Mouse (Mus musculus): ENCODE results near the gene Dscam. TPM values are rescaled to one million over a fixed set of nuclear protein-coding genes. Genes with fewer than 3 reads are reported as not detected.

Dscam gene
- polyA plus RNA-seq, 1 experiment from 2014 or later, result 0.81 TPM

DNA sequence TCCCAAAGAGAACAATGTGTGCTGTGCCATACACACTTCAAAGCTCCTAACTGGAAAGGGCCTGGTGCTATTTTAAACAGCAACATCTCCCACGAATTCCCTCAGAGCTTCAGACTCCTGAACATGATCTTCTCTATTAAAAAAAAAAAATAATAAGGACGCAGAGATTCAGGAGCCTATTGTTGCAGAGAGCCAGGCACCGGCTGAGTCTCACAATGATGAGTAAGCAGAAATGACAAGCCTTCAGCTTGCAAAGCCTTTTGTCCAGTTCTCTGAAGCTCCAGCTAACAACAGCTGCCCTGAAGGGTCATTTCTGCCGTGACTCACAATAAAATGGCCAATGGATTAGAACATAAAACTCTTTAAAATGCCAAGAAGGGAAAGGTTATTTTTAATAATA is 12.3 kb downstream of the Dscam start:
- DNase-seq (ENCODE audit: low spot score), result no peak
- H3K9me3 ChIP-seq (replicated peaks; ENCODE audit: control insufficient read depth, low read length), result no peaks in the 10 kb centered on the region
- no peak overlapping the region for H3K9ac ChIP-seq (replicated peaks; ENCODE audit: low read length)
- no peak overlapping the region for H3K27ac ChIP-seq (replicated peaks; ENCODE audit: low read depth, low read length)
- no peaks in the 10 kb centered on the region for H3K36me3 ChIP-seq (replicated peaks; ENCODE audit: control insufficient read depth, insufficient read depth, low read depth, low read length)
- WGBS, result 63% methylated on average over 4 of the region's 4 CpGs
- no peak overlapping the region for H3K4me2 ChIP-seq (ENCODE audit: low read depth, low read length)
- H3K4me3 ChIP-seq (ENCODE audit: low read depth, low read length), result no peak overlapping the region
- H3K27me3 ChIP-seq (ENCODE audit: control insufficient read depth, insufficient read depth, low read length), result no peaks in the 10 kb centered on the region
- H3K4me1 ChIP-seq (ENCODE audit: control insufficient read depth, insufficient read depth, low read length), result no peaks in the 10 kb centered on the region
- no peak for ATAC-seq (replicated peaks; ENCODE audit: insufficient number of reproducible peaks, low FRiP score, low TSS enrichment, low read depth)

DNA sequence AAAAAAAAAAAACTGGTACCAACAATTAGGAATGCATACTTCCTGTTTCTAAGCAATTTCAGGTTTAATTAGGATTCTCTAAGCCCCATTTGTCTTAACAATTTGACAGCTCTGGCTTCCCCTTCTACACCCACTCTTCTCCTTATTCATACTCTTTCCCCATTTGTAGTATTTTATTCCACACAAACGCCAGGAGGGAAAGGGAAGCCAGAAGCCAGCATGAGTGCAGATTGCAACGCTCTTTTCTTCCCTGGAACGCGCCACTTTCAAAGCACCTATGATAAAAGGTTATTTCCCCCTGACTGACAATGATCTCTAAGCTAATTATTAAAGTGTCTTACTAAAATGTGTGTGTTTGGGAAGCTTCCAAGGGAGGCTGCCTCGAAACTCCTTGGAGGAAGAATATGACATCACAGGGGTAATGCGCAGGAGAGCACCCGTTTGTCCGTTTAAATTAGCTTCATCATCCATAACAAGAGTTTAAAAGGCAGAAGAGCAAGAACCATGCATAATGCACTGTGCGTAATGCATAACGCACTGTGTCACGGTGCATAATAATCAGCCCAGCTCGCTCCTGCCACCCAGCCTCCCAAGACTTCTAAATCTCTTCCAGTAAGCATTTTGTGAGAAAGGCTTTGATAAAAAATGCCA is 25.9 kb downstream of the Dscam start:
- DNase-seq (ENCODE audit: low spot score) (no peak), ATAC-seq (replicated peaks; ENCODE audit: insufficient number of reproducible peaks, low FRiP score, low TSS enrichment, low read depth) (no peak)
- Histone ChIP-seq H3K4me3 (ENCODE audit: low read depth, low read length) (no peak overlapping the region), H3K4me1 (ENCODE audit: control insufficient read depth, insufficient read depth, low read length) (no peaks in the 10 kb centered on the region), H3K4me2 (ENCODE audit: low read depth, low read length) (no peak overlapping the region), H3K27me3 (ENCODE audit: control insufficient read depth, insufficient read depth, low read length) (no peaks in the 10 kb centered on the region; the same call in 1 of the 2 replicates), H3K36me3 (replicated peaks; ENCODE audit: control insufficient read depth, insufficient read depth, low read depth, low read length) (no peaks in the 10 kb centered on the region), H3K9ac (replicated peaks; ENCODE audit: low read length) (no peak overlapping the region), H3K27ac (replicated peaks; ENCODE audit: low read depth, low read length) (no peak overlapping the region), H3K9me3 (replicated peaks; ENCODE audit: control insufficient read depth, low read length) (no peaks in the 10 kb centered on the region)
- WGBS, result 71% methylated on average over 12 of the region's 12 CpGs

DNA sequence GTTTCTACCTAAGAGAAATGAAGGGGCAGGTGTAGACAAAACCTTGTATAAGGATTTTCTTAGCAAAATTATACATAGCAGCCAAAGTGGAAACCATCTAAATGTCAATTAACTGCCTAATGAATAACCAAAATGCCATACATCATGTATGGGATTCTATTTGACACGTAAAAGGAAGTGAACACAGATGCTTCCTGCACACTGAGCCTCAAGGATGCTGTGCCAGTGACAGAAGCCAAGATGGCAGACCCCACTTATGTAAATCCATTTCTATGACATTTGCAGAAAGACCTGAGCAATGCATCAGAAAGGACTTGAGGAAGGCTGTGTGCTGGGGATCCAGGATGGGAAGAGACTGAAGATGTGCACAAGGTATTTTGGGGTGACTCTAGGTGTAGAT is 28.6 kb downstream of the Dscam start:
- H3K27ac ChIP-seq (replicated peaks; ENCODE audit: low read depth, low read length), result no peak overlapping the region
- no peak overlapping the region for H3K9ac ChIP-seq (replicated peaks; ENCODE audit: low read length)
- H3K4me2 ChIP-seq (ENCODE audit: low read depth, low read length), result no peak overlapping the region
- WGBS, result 82% methylated on average over 1 of the region's 1 CpGs
- H3K4me3 ChIP-seq (ENCODE audit: low read depth, low read length), result no peak overlapping the region
- ATAC-seq (replicated peaks; ENCODE audit: insufficient number of reproducible peaks, low FRiP score, low TSS enrichment, low read depth) (no peak), DNase-seq (ENCODE audit: low spot score) (no peak)
- H3K27me3 ChIP-seq (ENCODE audit: control insufficient read depth, insufficient read depth, low read length), result no peaks in the 10 kb centered on the region
- no peaks in the 10 kb centered on the region for H3K4me1 ChIP-seq (ENCODE audit: control insufficient read depth, insufficient read depth, low read length)
- H3K36me3 ChIP-seq (replicated peaks; ENCODE audit: control insufficient read depth, insufficient read depth, low read depth, low read length), result no peaks in the 10 kb centered on the region
- no peaks in the 10 kb centered on the region for H3K9me3 ChIP-seq (replicated peaks; ENCODE audit: control insufficient read depth, low read length)

DNA sequence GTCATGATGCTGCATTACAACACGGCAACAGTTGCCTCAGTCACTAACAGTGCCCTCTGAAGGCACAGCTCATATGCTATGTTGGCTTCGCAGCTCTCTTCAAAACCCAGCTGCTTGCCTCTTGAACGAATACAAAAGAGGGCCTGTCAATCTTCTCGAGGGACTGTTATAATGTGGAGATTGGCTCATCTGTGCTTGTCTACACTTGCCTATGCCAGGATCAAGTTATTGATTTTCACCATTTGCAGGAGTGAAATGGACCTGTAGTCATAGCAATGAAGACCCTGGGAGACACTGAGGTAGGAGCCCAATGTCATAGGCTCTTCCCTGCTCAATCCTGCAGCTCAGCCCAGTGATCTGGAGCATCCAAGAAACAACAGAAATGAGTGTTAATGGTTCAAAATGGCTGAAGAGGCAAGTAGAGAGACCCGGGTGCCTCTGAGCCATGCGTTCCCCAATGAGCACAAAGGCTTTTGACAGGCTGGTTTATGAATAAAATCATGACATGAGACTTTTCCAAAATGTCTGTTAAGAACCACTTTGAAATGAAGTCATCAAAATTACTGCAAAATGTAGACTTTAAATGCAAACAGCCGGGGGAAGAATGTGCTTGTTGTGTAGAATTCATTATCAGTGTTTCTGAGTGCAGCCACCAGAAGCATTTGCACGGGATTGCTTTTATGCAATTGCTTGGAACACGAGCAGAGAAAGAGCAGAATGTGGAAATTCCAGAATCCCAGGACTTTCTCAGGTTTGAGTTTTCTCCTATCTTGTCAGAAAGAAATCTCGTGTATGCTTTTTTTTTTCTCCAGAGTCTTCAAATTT is 35.3 kb downstream of the Dscam start:
- Histone ChIP-seq H3K4me1 (ENCODE audit: control insufficient read depth, insufficient read depth, low read length) (no peaks in the 10 kb centered on the region), H3K36me3 (replicated peaks; ENCODE audit: control insufficient read depth, insufficient read depth, low read depth, low read length) (no peaks in the 10 kb centered on the region), H3K4me3 (ENCODE audit: low read depth, low read length) (no peak overlapping the region), H3K27ac (replicated peaks; ENCODE audit: low read depth, low read length) (no peak overlapping the region), H3K9ac (replicated peaks; ENCODE audit: low read length) (no peak overlapping the region), H3K9me3 (replicated peaks; ENCODE audit: control insufficient read depth, low read length) (no peaks in the 10 kb centered on the region), H3K27me3 (ENCODE audit: control insufficient read depth, insufficient read depth, low read length) (no peaks in the 10 kb centered on the region), H3K4me2 (ENCODE audit: low read depth, low read length) (no peak overlapping the region)
- 80% methylated on average over 10 of the region's 10 CpGs for WGBS
- 0 out of 2 replicates have a peak, but pooled peaks have one; percentile 23 for ATAC-seq (replicated peaks; ENCODE audit: insufficient number of reproducible peaks, low FRiP score, low TSS enrichment, low read depth)
- DNase-seq (ENCODE audit: low spot score), result no peak

DNA sequence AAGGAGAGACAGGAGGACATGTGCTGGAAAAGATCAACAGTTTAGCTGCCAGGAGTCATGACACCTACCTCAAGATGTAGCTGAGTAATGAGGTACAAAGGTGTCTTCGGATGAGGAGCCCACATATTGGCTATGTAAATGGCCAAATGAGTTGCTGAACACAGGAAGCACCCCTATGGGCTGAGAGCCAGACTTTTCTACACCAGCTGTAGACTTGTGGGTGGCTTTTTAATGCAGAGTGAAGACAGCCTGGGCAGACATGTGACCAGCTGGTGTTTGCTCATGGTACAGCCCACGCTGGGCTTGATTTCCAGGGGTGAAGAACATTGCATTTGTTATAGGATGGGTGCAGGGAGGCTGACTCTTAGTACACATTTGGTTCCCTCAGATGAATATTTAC is 43.3 kb downstream of the Dscam start:
- no peaks in the 10 kb centered on the region for H3K9me3 ChIP-seq (replicated peaks; ENCODE audit: control insufficient read depth, low read length)
- WGBS, result 76% methylated on average over 2 of the region's 2 CpGs
- H3K27me3 ChIP-seq (ENCODE audit: control insufficient read depth, insufficient read depth, low read length), result no peaks in the 10 kb centered on the region
- ATAC-seq (replicated peaks; ENCODE audit: insufficient number of reproducible peaks, low FRiP score, low TSS enrichment, low read depth), result no peak
- H3K4me1 ChIP-seq (ENCODE audit: control insufficient read depth, insufficient read depth, low read length), result no peaks in the 10 kb centered on the region
- H3K9ac ChIP-seq (replicated peaks; ENCODE audit: low read length), result no peak overlapping the region
- H3K27ac ChIP-seq (replicated peaks; ENCODE audit: low read depth, low read length), result no peak overlapping the region
- no peak for DNase-seq (ENCODE audit: low spot score)
- no peak overlapping the region for H3K4me2 ChIP-seq (ENCODE audit: low read depth, low read length)
- H3K4me3 ChIP-seq (ENCODE audit: low read depth, low read length), result no peak overlapping the region
- H3K36me3 ChIP-seq (replicated peaks; ENCODE audit: control insufficient read depth, insufficient read depth, low read depth, low read length), result no peaks in the 10 kb centered on the region

DNA sequence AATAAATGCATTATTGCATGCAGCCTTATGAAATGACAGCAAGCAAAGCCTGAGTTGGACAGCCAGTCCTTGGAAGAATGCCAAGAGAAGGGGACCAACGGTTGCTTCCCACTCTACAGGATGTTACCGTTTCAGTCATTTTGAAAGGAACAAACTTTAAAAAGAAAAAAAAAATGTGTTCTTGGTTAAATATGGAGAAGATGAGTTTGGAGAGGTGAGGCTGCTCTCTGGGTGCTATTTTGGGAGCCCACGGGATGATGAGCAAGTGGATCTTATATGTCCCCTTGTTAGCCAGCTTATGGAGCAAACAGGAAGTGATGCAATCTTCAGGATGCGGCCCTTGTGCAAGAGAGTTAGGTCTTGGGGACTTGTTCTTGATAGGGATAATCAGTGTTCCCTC is 60.5 kb downstream of the Dscam start:
- H3K36me3 ChIP-seq (replicated peaks; ENCODE audit: control insufficient read depth, insufficient read depth, low read depth, low read length), result no peaks in the 10 kb centered on the region
- ATAC-seq (replicated peaks; ENCODE audit: insufficient number of reproducible peaks, low FRiP score, low TSS enrichment, low read depth), result no peak
- WGBS, result 87% methylated on average over 4 of the region's 4 CpGs

DNA sequence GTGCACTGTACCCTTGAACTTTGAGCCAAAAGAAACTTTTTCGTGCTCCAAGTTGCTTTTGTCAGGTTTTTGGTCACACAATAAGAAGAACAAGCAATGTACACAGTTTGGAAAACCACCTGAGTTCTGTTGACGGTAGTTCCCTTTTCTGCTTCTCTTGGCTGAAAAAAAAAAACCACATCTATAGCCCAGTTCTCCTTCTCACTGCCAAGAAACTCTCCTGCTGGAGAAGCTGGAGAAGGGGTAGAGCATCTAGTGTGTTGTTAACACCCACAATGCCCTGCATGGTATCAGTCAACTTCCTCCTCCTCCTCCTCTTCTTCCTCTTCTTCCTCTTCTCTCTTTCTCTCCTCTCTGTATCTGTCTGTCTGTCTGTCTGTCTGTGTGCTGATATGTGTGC is 65.3 kb downstream of the Dscam start:
- Histone ChIP-seq H3K27ac (replicated peaks; ENCODE audit: low read depth, low read length) (no peak overlapping the region), H3K9me3 (replicated peaks; ENCODE audit: control insufficient read depth, low read length) (no peaks in the 10 kb centered on the region), H3K36me3 (replicated peaks; ENCODE audit: control insufficient read depth, insufficient read depth, low read depth, low read length) (no peaks in the 10 kb centered on the region), H3K27me3 (ENCODE audit: control insufficient read depth, insufficient read depth, low read length) (no peaks in the 10 kb centered on the region), H3K4me3 (ENCODE audit: low read depth, low read length) (no peak overlapping the region), H3K9ac (replicated peaks; ENCODE audit: low read length) (no peak overlapping the region), H3K4me1 (ENCODE audit: control insufficient read depth, insufficient read depth, low read length) (no peaks in the 10 kb centered on the region), H3K4me2 (ENCODE audit: low read depth, low read length) (no peak overlapping the region)
- no peak for ATAC-seq (replicated peaks; ENCODE audit: insufficient number of reproducible peaks, low FRiP score, low TSS enrichment, low read depth)
- DNase-seq (ENCODE audit: low spot score), result no peak
- WGBS, result 77% methylated on average over 2 of the region's 2 CpGs

More for the DNA sequence above, 60.5 kb downstream of the Dscam start:
- H3K27ac ChIP-seq (replicated peaks; ENCODE audit: low read depth, low read length), result no peak overlapping the region
- no peak overlapping the region for H3K4me3 ChIP-seq (ENCODE audit: low read depth, low read length)
- no peaks in the 10 kb centered on the region for H3K9me3 ChIP-seq (replicated peaks; ENCODE audit: control insufficient read depth, low read length)
- H3K4me1 ChIP-seq (ENCODE audit: control insufficient read depth, insufficient read depth, low read length), result no peaks in the 10 kb centered on the region
- no peak overlapping the region for H3K4me2 ChIP-seq (ENCODE audit: low read depth, low read length)
- DNase-seq (ENCODE audit: low spot score), result no peak
- no peak overlapping the region for H3K9ac ChIP-seq (replicated peaks; ENCODE audit: low read length)
- H3K27me3 ChIP-seq (ENCODE audit: control insufficient read depth, insufficient read depth, low read length), result no peaks in the 10 kb centered on the region

DNA sequence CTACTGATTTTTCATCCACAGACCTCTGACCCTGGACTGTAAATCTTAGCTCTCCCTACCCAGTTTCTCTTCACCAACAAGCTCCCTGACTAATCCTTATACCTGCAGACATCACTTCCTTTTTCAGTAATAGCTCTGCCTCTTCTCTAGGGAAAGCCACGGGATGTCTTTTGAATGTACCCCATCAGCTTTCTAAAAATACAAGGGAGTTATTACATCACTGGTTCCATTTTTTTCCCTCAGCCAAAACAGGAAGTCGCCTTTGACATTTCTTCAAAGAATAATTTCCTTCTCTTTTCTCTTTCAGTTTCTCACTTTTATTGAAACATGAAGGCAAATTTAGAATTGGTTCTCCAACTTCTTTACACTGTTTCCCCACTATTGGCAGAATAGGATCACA is 67.5 kb downstream of the Dscam start:
- H3K27ac ChIP-seq (replicated peaks; ENCODE audit: low read depth, low read length), result no peak overlapping the region
- no peak for ATAC-seq (replicated peaks; ENCODE audit: insufficient number of reproducible peaks, low FRiP score, low TSS enrichment, low read depth)
- no peaks in the 10 kb centered on the region for H3K36me3 ChIP-seq (replicated peaks; ENCODE audit: control insufficient read depth, insufficient read depth, low read depth, low read length)
- WGBS, result 69% methylated on average over 2 of the region's 2 CpGs
- H3K9ac ChIP-seq (replicated peaks; ENCODE audit: low read length), result no peak overlapping the region
- no peaks in the 10 kb centered on the region for H3K9me3 ChIP-seq (replicated peaks; ENCODE audit: control insufficient read depth, low read length)
- H3K27me3 ChIP-seq (ENCODE audit: control insufficient read depth, insufficient read depth, low read length), result no peaks in the 10 kb centered on the region
- no peak overlapping the region for H3K4me2 ChIP-seq (ENCODE audit: low read depth, low read length)
- no peak for DNase-seq (ENCODE audit: low spot score)
- no peaks in the 10 kb centered on the region for H3K4me1 ChIP-seq (ENCODE audit: control insufficient read depth, insufficient read depth, low read length)
- H3K4me3 ChIP-seq (ENCODE audit: low read depth, low read length), result no peak overlapping the region
